Mouse (Mus musculus) midbrain, embryonic 15.5 days (tissue): ENCODE measurements around the gene Celf2. TPM values are rescaled to one million over a fixed set of nuclear protein-coding genes. Genes with fewer than 3 reads are reported as not detected.

Experiments used
- ATAC-seq: fragments of 200-750 bp; cut with Nextera tagmentation; replicated peaks from 2 replicates; pipeline ENCODE4 v1.8.0; 2017; ENCODE audit warnings: moderate TSS enrichment
- H3K27ac ChIP-seq: fragments of 300-500 bp; sonication (generic); 2 replicates; pipeline ENCODE4 v1.5.1; 2015; ENCODE audit warnings: mild to moderate bottlenecking, inconsistent platforms
- H3K27me3 ChIP-seq: fragments of 300-500 bp; sonication (generic); replicated peaks from 2 replicates; pipeline ENCODE4 v1.6.1; 2015; ENCODE audit warnings: inconsistent platforms
- H3K36me3 ChIP-seq: fragments of 300-500 bp; sonication (generic); replicated peaks from 2 replicates; pipeline ENCODE4 v1.6.1; 2015; ENCODE audit warnings: inconsistent platforms
- H3K4me1 ChIP-seq: fragments of 300-500 bp; sonication (generic); 2 replicates; pipeline ENCODE4 v1.6.1; 2015; ENCODE audit warnings: inconsistent platforms
- H3K4me2 ChIP-seq: fragments of 300-500 bp; sonication (generic); 2 replicates; pipeline ENCODE4 v1.6.1; 2015; ENCODE audit warnings: inconsistent platforms, mild to moderate bottlenecking, moderate library complexity
- H3K4me3 ChIP-seq: fragments of 300-500 bp; sonication (generic); 2 replicates; pipeline ENCODE4 v1.5.1; 2015; ENCODE audit warnings: mild to moderate bottlenecking, inconsistent platforms
- H3K9ac ChIP-seq: fragments of 300-500 bp; sonication (generic); 2 replicates; pipeline ENCODE4 v1.6.1; 2015; ENCODE audit warnings: mild to moderate bottlenecking, inconsistent platforms
- H3K9me3 ChIP-seq: fragments of 300-500 bp; sonication (generic); 2 replicates; pipeline ENCODE4 v1.6.1; 2016; ENCODE audit warnings: inconsistent platforms
- WGBS: fragments of 180-500 bp; shearing (Covaris S2); methylation state at CpG from one replicate; pipeline ENCODE4 v1.1.7; 2015; ENCODE audit warnings: mixed read lengths; 5-methylcytosine and 5-hydroxymethylcytosine counted together
- polyA plus RNA-seq: library from polyadenylated mRNA; unstranded; fragments of >200 nt; fragmentation: Nextera tagmentation; extraction: Ambion mirVana; gene quantifications from 2 replicates; pipeline ENCODE4 v1.2.1, GENCODE M21; 2015

Gene Celf2
- polyA plus RNA-seq, 1 experiment from 2014 or later: 190 TPM

- H3K4me1 ChIP-seq: peaks cover 58% of the 10 kb centered on the region
- H3K9ac ChIP-seq: no peak overlapping the region
- no peaks in the 10 kb centered on the region for H3K36me3 ChIP-seq
- peak overlapping the region; percentile 73 for H3K27ac ChIP-seq
- no peak for ATAC-seq
- 86% methylated on average over 1 of the region's 1 CpGs for WGBS
- H3K9me3 ChIP-seq: no peaks in the 10 kb centered on the region
- H3K4me2 ChIP-seq: peak overlapping the region; percentile 40; the same call in 1 of the 2 replicates
- no peaks in the 10 kb centered on the region for H3K27me3 ChIP-seq
- H3K4me3 ChIP-seq: 0 out of 2 replicates have a peak overlapping the region, but pooled peaks have one; percentile 5
Measured at GRCm38 (mm10) chr2:6873711-6874110, 635.7 kb downstream of the Celf2 start.

GRCm38 (mm10) chr2:6872894-6873255, 636.5 kb downstream of the Celf2 start:
- 8% methylated on average over 10 of the region's 10 CpGs for WGBS
- Histone ChIP-seq H3K4me1 (peaks cover 62% of the 10 kb centered on the region), H3K9me3 (no peaks in the 10 kb centered on the region), H3K9ac (peak overlapping the region; percentile 97), H3K4me2 (peak overlapping the region; percentile 67), H3K27ac (peak overlapping the region; percentile 96), H3K36me3 (no peaks in the 10 kb centered on the region), H3K4me3 (peak overlapping the region; percentile 96), H3K27me3 (no peaks in the 10 kb centered on the region)
- no peak; the same call in 1 of the 2 replicates for ATAC-seq

GRCm38 (mm10) chr2:6872131-6872893, 637.1 kb downstream of the Celf2 start:
- Histone ChIP-seq H3K27me3 (no peaks in the 10 kb centered on the region), H3K27ac (peak overlapping the region; percentile 96), H3K4me3 (peak overlapping the region; percentile 96), H3K9ac (peak overlapping the region; percentile 97), H3K9me3 (no peaks in the 10 kb centered on the region), H3K4me2 (peak overlapping the region; percentile 67), H3K36me3 (no peaks in the 10 kb centered on the region), H3K4me1 (peaks cover 67% of the 10 kb centered on the region)
- under 1% methylated on average over 71 of the region's 124 CpGs for WGBS
- peak; percentile 91 for ATAC-seq

GRCm38 (mm10) chr2:6871281-6872130, 637.9 kb downstream of the Celf2 start:
- WGBS: 2% methylated on average over 40 of the region's 40 CpGs
- H3K9ac ChIP-seq: peak overlapping the region; percentile 97

GRCm38 (mm10) chr2:6869956-6870710, 639.2 kb downstream of the Celf2 start:
- Histone ChIP-seq H3K9ac (peak overlapping the region; percentile 97; the same call in 1 of the 2 replicates), H3K36me3 (no peaks in the 10 kb centered on the region), H3K4me3 (peak overlapping the region; percentile 96), H3K27me3 (no peaks in the 10 kb centered on the region), H3K4me2 (peak overlapping the region; percentile 67), H3K9me3 (no peaks in the 10 kb centered on the region), H3K4me1 (peaks cover 57% of the 10 kb centered on the region), H3K27ac (peak overlapping the region; percentile 42)
- WGBS: 43% methylated on average over 9 of the region's 9 CpGs
- no peak for ATAC-seq

More at GRCm38 (mm10) chr2:6871281-6872130, 637.9 kb downstream of the Celf2 start:
- Histone ChIP-seq H3K4me3 (peak overlapping the region; percentile 96), H3K27me3 (no peaks in the 10 kb centered on the region), H3K4me1 (peaks cover 65% of the 10 kb centered on the region), H3K4me2 (peak overlapping the region; percentile 67), H3K27ac (peak overlapping the region; percentile 96), H3K9me3 (no peaks in the 10 kb centered on the region), H3K36me3 (no peaks in the 10 kb centered on the region)
- peak; percentile 56 for ATAC-seq

- H3K4me1 ChIP-seq: peaks cover 45% of the 10 kb centered on the region
- ATAC-seq: no peak
- H3K36me3 ChIP-seq: no peaks in the 10 kb centered on the region
- H3K27ac ChIP-seq: peak overlapping the region; percentile 28; the same call in 1 of the 2 replicates
- H3K9ac ChIP-seq: no peak overlapping the region
- H3K4me3 ChIP-seq: no peak overlapping the region
- H3K9me3 ChIP-seq: no peaks in the 10 kb centered on the region
- H3K4me2 ChIP-seq: peak overlapping the region; percentile 2; the same call in 1 of the 2 replicates
- no peaks in the 10 kb centered on the region for H3K27me3 ChIP-seq
- WGBS: 28% methylated on average over 4 of the region's 4 CpGs
Measured at GRCm38 (mm10) chr2:6867297-6867696, 642.1 kb downstream of the Celf2 start.

GRCm38 (mm10) chr2:6865785-6866184, 643.6 kb downstream of the Celf2 start:
- ATAC-seq: no peak
- Histone ChIP-seq H3K9me3 (no peaks in the 10 kb centered on the region), H3K27ac (no peak overlapping the region), H3K36me3 (no peaks in the 10 kb centered on the region), H3K4me3 (no peak overlapping the region), H3K4me2 (no peak overlapping the region), H3K4me1 (peaks cover 40% of the 10 kb centered on the region), H3K9ac (no peak overlapping the region), H3K27me3 (no peaks in the 10 kb centered on the region)
- 61% methylated on average over 4 of the region's 4 CpGs for WGBS

- H3K27me3 ChIP-seq: no peaks in the 10 kb centered on the region
- H3K9ac ChIP-seq: no peak overlapping the region
- WGBS: 16% methylated on average over 2 of the region's 2 CpGs
- ATAC-seq: peak; percentile 47; the same call in 1 of the 2 replicates
- no peaks in the 10 kb centered on the region for H3K36me3 ChIP-seq
- peaks cover 13% of the 10 kb centered on the region; the same call in 1 of the 2 replicates for H3K4me1 ChIP-seq
- no peaks in the 10 kb centered on the region for H3K9me3 ChIP-seq
- no peak overlapping the region for H3K4me2 ChIP-seq
- H3K27ac ChIP-seq: peak overlapping the region; percentile 45; the same call in 1 of the 2 replicates
- no peak overlapping the region for H3K4me3 ChIP-seq
Measured at GRCm38 (mm10) chr2:6850102-6850644, 659.2 kb downstream of the Celf2 start.

GRCm38 (mm10) chr2:6849388-6849787, 660.0 kb downstream of the Celf2 start:
- H3K9me3 ChIP-seq: no peaks in the 10 kb centered on the region
- H3K27ac ChIP-seq: no peak overlapping the region
- H3K4me2 ChIP-seq: no peak overlapping the region
- no peaks in the 10 kb centered on the region for H3K27me3 ChIP-seq
- WGBS: 52% methylated on average over 3 of the region's 3 CpGs
- peak; percentile 55; the same call in 1 of the 2 replicates for ATAC-seq
- H3K9ac ChIP-seq: no peak overlapping the region
- H3K4me1 ChIP-seq: peaks cover 13% of the 10 kb centered on the region; the same call in 1 of the 2 replicates
- H3K4me3 ChIP-seq: no peak overlapping the region
- no peaks in the 10 kb centered on the region for H3K36me3 ChIP-seq

- no peak overlapping the region for H3K4me3 ChIP-seq
- H3K27me3 ChIP-seq: no peaks in the 10 kb centered on the region
- H3K4me2 ChIP-seq: no peak overlapping the region
- H3K36me3 ChIP-seq: no peaks in the 10 kb centered on the region
- peaks cover 29% of the 10 kb centered on the region for H3K4me1 ChIP-seq
- no peaks in the 10 kb centered on the region for H3K9me3 ChIP-seq
- no peak overlapping the region for H3K27ac ChIP-seq
- 88% methylated on average over 6 of the region's 6 CpGs for WGBS
- ATAC-seq: no peak
- H3K9ac ChIP-seq: no peak overlapping the region
Measured at GRCm38 (mm10) chr2:6830021-6830420, 679.3 kb downstream of the Celf2 start.

GRCm38 (mm10) chr2:6827583-6827982, 681.8 kb downstream of the Celf2 start:
- H3K27me3 ChIP-seq: no peaks in the 10 kb centered on the region
- WGBS: 16% methylated on average over 2 of the region's 2 CpGs
- peaks cover 29% of the 10 kb centered on the region for H3K4me1 ChIP-seq
- H3K4me3 ChIP-seq: no peak overlapping the region
- H3K4me2 ChIP-seq: no peak overlapping the region
- no peaks in the 10 kb centered on the region for H3K36me3 ChIP-seq
- ATAC-seq: peak; percentile 28; the same call in 1 of the 2 replicates
- no peak overlapping the region for H3K9ac ChIP-seq
- H3K9me3 ChIP-seq: no peaks in the 10 kb centered on the region
- no peak overlapping the region for H3K27ac ChIP-seq
